Mouse (Mus musculus) cortical plate, adult 2 months (tissue): ENCODE data around the gene Mrpl9.
A peak's percentile ranks its signal among the peaks of the same experiment; 100 is the strongest.

Source experiments
- CTCF ChIP-seq: fragments of 200-500 bp; IDR thresholded peaks from 2 replicates; pipeline ENCODE4 v1.5.1; 2011; ENCODE audit warnings: mild to moderate bottlenecking, control low read depth, low read length; ENCODE audit not compliant: insufficient read depth; ENCODE audit errors: extremely low read depth
- POLR2A ChIP-seq: fragments of 200-500 bp; IDR thresholded peaks from 2 replicates; pipeline ENCODE4 v1.6.1; 2011; ENCODE audit warnings: mild to moderate bottlenecking, low read length, control low read depth; ENCODE audit not compliant: insufficient read depth; ENCODE audit errors: extremely low read depth

DNA sequence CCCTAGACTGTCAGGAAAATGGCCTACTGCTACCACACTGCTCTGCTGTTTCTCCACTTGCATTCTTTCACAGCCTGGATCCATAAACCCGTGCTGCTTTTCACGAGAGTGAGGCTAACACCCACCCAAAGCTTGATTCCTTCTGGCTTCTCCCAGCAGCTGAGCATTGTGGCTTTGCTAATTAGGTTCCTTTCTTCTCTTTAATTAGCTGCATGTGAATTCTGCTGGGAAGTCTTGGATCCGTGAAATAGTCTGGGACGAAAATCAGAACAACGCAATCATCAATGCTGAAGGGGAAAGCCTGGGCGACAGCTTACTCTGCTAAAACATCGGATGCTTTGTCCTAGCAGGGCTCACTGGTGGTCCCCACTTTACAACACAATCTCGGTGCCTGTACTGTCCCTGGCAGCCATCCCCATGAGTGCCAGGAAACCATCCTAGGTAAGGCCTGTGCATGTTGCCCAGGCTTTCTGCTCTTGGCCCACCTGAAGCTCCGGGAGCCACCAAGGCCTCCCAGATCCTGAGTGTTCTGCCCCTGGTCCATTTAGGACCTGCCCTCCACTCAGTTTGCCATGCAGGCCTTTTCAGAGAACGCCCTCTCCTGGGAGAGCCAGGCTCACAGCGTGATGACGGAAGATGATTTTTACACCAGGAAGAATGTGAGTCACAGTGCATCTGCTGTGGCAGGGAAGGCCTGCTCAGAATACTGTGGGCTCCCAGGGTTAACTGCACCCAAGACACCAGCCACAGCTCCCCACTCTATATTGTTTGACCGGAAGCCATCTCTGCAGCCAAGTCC, 22.7 kb downstream of the Mrpl9 start:
- no peak for TF ChIP-seq CTCF
- TF ChIP-seq POLR2A: peak; percentile 37; the same call in 1 of the 2 replicates
